Comparison of ENCODE assay signal across 29 mouse cellular contexts in the genomic region with DNA sequence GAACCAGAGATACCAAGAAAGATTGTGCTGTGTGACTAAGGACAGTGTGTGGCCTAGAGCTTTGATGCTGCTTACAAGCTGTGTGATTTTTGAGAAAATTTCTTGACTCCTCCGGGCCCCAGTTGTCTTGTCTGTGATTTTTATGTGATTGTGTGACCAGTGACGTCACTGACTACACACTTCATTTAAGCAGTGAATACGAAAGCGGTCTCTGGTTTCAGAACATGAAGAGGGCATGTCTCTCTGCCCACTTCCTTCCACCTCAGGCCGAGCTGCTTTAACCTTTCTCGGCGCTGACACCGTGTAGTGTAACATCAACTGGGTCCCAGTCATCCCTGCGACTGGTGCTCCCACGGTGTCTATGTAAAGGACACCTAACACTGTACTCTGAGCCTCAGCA. TPM values are rescaled to one million over a fixed set of nuclear protein-coding genes. Genes with fewer than 3 reads are reported as not detected.
DNase-seq lines count a peak whose midpoint lies in the region; ATAC-seq and TF ChIP-seq lines count a peak whose summit lies in the region.
"Had no signal": no experiment of that assay in that cellular context is flagged by ENCODE, and none has a peak within 500 bp of the region (broad histone marks: within the 10 kb centered on the region; RNA-seq: fewer than 3 reads in every experiment).

No protein-coding gene starts in this region.

- H3K9me3 ChIP-seq in kidney, embryonic 16.5 days (ENCODE audit: low read length): no peaks in the 10 kb centered on the region
- no peaks in the 10 kb centered on the region for H3K9me3 ChIP-seq in hindbrain, embryonic 11.5 days (ENCODE audit: control insufficient read depth, low read length)
- H3K9me3 ChIP-seq: forebrain, embryonic 15.5 days; heart, embryonic 10.5 days; heart, embryonic 15.5 days; hindbrain, embryonic 13.5 days; liver, embryonic 15.5 days; stomach, embryonic 15.5 days had no signal

- ATAC-seq in CD4-positive, CD25-positive, alpha-beta regulatory T cell, adult 4 months: peak; percentile 96
- ATAC-seq in megakaryocyte, adult 5-6 weeks (ENCODE audit: poor library complexity, severe bottlenecking): peak; percentile 53
- no peak for ATAC-seq in kidney, embryonic 16.5 days (ENCODE audit: low FRiP score, low TSS enrichment)
- ATAC-seq in hindbrain, embryonic 11.5 days (ENCODE audit: low FRiP score): no peak
- ATAC-seq: forebrain, embryonic 15.5 days; midbrain, embryonic 16.5 days had no signal

- no peaks in the 10 kb centered on the region for H3K36me3 ChIP-seq in splenic B cell, adult 2 months (ENCODE audit: control insufficient read depth, insufficient read depth, low read length, poor library complexity, severe bottlenecking)
- no peaks in the 10 kb centered on the region for H3K36me3 ChIP-seq in kidney, embryonic 16.5 days (ENCODE audit: insufficient read depth, low read length)
- H3K36me3 ChIP-seq in hindbrain, embryonic 11.5 days (ENCODE audit: control insufficient read depth, insufficient read depth, low read length): no peaks in the 10 kb centered on the region
- H3K36me3 ChIP-seq: forebrain, embryonic 15.5 days; heart, embryonic 10.5 days; heart, embryonic 15.5 days; hindbrain, embryonic 13.5 days; limb, embryonic 12.5 days; liver, embryonic 15.5 days; stomach, embryonic 15.5 days had no signal

- DNase-seq in splenic B cell, adult 2 months (ENCODE audit: low read depth, low spot score): peak; percentile 41
- DNase-seq in cerebellum, postnatal 4 days (ENCODE audit: low spot score in 2 of 2): no peak
- DNase-seq in hindbrain, embryonic 11.5 days (ENCODE audit: low spot score): no peak
- DNase-seq: adrenal gland, postnatal 10 days; cerebellum, adult 11 months; gastrocnemius, adult 2 months; heart, postnatal 36 days; kidney, adult 11 months; kidney, postnatal 25 days; lung, embryonic 14.5 days; lung, postnatal 14 days; retina, postnatal 1 day; right cerebral cortex, postnatal 14 days; thymus, postnatal 25 days had no signal

- no peak overlapping the region for H3K4me2 ChIP-seq in kidney, embryonic 16.5 days (replicated peaks; ENCODE audit: low read depth, low read length)
- H3K4me2 ChIP-seq in hindbrain, embryonic 11.5 days (replicated peaks; ENCODE audit: low read depth, low read length): no peak overlapping the region
- H3K4me2 ChIP-seq: forebrain, embryonic 15.5 days; heart, embryonic 15.5 days; hindbrain, embryonic 13.5 days; limb, embryonic 12.5 days; liver, embryonic 15.5 days; lung, embryonic 14.5 days; midbrain, embryonic 11.5 days; stomach, embryonic 15.5 days had no signal

- peak overlapping the region; percentile 58 for H3K27ac ChIP-seq in bone marrow, adult 2 months (ENCODE audit: control insufficient read depth, insufficient read depth, low read depth, low read length, poor library complexity)
- no peak overlapping the region for H3K27ac ChIP-seq in kidney, embryonic 16.5 days (ENCODE audit: low read length)
- no peak overlapping the region for H3K27ac ChIP-seq in hindbrain, embryonic 11.5 days (ENCODE audit: low read depth, low read length)
- H3K27ac ChIP-seq: forebrain, embryonic 15.5 days; gastrocnemius, adult 2 months; heart, embryonic 10.5 days; heart, embryonic 15.5 days; hindbrain, embryonic 13.5 days; left cerebral cortex, adult 2 months; limb, embryonic 12.5 days; liver, embryonic 15.5 days; stomach, embryonic 15.5 days had no signal

- H3K4me3 ChIP-seq in bone marrow, adult 2 months (replicated peaks; ENCODE audit: control insufficient read depth, low read depth, low read length): no peak overlapping the region
- H3K4me3 ChIP-seq in kidney, embryonic 16.5 days (ENCODE audit: low read length): no peak overlapping the region
- H3K4me3 ChIP-seq in hindbrain, embryonic 11.5 days (ENCODE audit: low read depth, low read length): no peak overlapping the region
- H3K4me3 ChIP-seq: forebrain, embryonic 15.5 days; gastrocnemius, adult 2 months; heart, embryonic 10.5 days; heart, embryonic 15.5 days; hindbrain, embryonic 13.5 days; left cerebral cortex, adult 2 months; limb, embryonic 12.5 days; liver, embryonic 15.5 days; myocyte; stomach, embryonic 15.5 days had no signal

- 23% methylated on average over 10 of the region's 10 CpGs for WGBS in bone marrow, adult 2 months
- 65% methylated on average over 10 of the region's 10 CpGs for WGBS in kidney, embryonic 16.5 days
- WGBS in hindbrain, embryonic 11.5 days: 86% methylated on average over 10 of the region's 10 CpGs

- TF ChIP-seq POLR2A in bone marrow, adult 2 months (IDR thresholded peaks at IDR 0.05; ENCODE audit: borderline replicate concordance, control insufficient read depth, low read depth, low read length): no peak

- no peaks in the 10 kb centered on the region for H3K27me3 ChIP-seq in splenic B cell, adult 2 months (ENCODE audit: control insufficient read depth, insufficient read depth, low read length, poor library complexity, severe bottlenecking)
- H3K27me3 ChIP-seq in kidney, embryonic 16.5 days (ENCODE audit: insufficient read depth, low read length): no peaks in the 10 kb centered on the region
- H3K27me3 ChIP-seq in hindbrain, embryonic 11.5 days (ENCODE audit: control insufficient read depth, insufficient read depth, low read length): no peaks in the 10 kb centered on the region
- H3K27me3 ChIP-seq: forebrain, embryonic 15.5 days; heart, embryonic 15.5 days; hindbrain, embryonic 13.5 days; limb, embryonic 12.5 days; liver, embryonic 15.5 days; stomach, embryonic 15.5 days had no signal

- peaks cover 5% of the 10 kb centered on the region for H3K4me1 ChIP-seq in bone marrow, adult 2 months (ENCODE audit: control insufficient read depth, insufficient read depth, low read length)
- 0 out of 2 replicates have a peak, but pooled peaks cover 3% of the 10 kb centered on the region for H3K4me1 ChIP-seq in kidney, embryonic 16.5 days (ENCODE audit: insufficient read depth, low read length)
- H3K4me1 ChIP-seq in hindbrain, embryonic 11.5 days (replicated peaks; ENCODE audit: control insufficient read depth, insufficient read depth, low read length): no peaks in the 10 kb centered on the region
- H3K4me1 ChIP-seq: forebrain, embryonic 15.5 days; hindbrain, embryonic 13.5 days; limb, embryonic 12.5 days had no signal

- H3K9ac ChIP-seq in kidney, embryonic 16.5 days (replicated peaks; ENCODE audit: low read length): no peak overlapping the region
- no peak overlapping the region for H3K9ac ChIP-seq in hindbrain, embryonic 11.5 days (ENCODE audit: low read depth, low read length)
- H3K9ac ChIP-seq: forebrain, embryonic 15.5 days; heart, embryonic 15.5 days; hindbrain, embryonic 13.5 days; limb, embryonic 12.5 days; liver, embryonic 15.5 days; lung, embryonic 14.5 days; stomach, embryonic 15.5 days had no signal

- TF ChIP-seq CTCF in bone marrow, adult 2 months (IDR thresholded peaks at IDR 0.05; ENCODE audit: control insufficient read depth, insufficient read depth, low read length): no peak

RNA-seq across cellular contexts. Expression of gene Nfil3, which starts 17.7 kb away (rescaled TPM):
- polyA plus RNA-seq in CD4-positive, CD25-positive, alpha-beta regulatory T cell, adult 4 months (2017; shearing (Covaris generic)): 1 to 10 TPM; 1.7 to 3.7 TPM
- polyA plus RNA-seq in bone marrow, adult 2 months (2011; ENCODE audit: insufficient read depth, insufficient read length, low replicate concordance, missing spikeins): 2.1 and 6.2 TPM in 2 replicates
- 43.2 and 59.6 TPM in 2 replicates for total RNA-seq in megakaryocyte, adult 5-6 weeks (2015)
- 43.6 and 53.0 TPM in 2 replicates for total RNA-seq in megakaryocyte, adult 5-6 weeks (2017)
- polyA plus RNA-seq in kidney, embryonic 16.5 days (2015; fragmentation: Nextera tagmentation; extraction: Ambion mirVana): 21.4 and 22.9 TPM in 2 replicates
- polyA plus RNA-seq in hindbrain, embryonic 11.5 days (2014; fragmentation: Nextera tagmentation; extraction: Ambion mirVana): 27.1 and 30.0 TPM in 2 replicates

Comparison
In these comparisons a context has a peak if more than half of its experiments do, and no peak if none do; other contexts are left out.
1. ATAC-seq: peak in CD4-positive, CD25-positive, alpha-beta regulatory T cell, adult 4 months (single experiment) and megakaryocyte, adult 5-6 weeks (single experiment); none in kidney, embryonic 16.5 days (single experiment) and hindbrain, embryonic 11.5 days (single experiment).